Mouse (Mus musculus) ovary, adult 18-20 months (tissue): ENCODE data around the gene Abcb9.

ENCODE experiments used
- DNase-seq: peaks from one replicate; pipeline ENCODE4 v3.0.0; 2022; ENCODE audit warnings: low spot score, mixed read lengths

Abcb9 gene

GRCm38 (mm10) chr5:124095596-124096232 is at the start of gene Abcb9:
Gene Abcb9, minus strand, starts transcription at chr5:124095798.
- DNase-seq: peak; percentile 91

- DNase-seq: no peak
Observed at GRCm38 (mm10) chr5:124138066-124138465, 42.5 kb upstream of the Abcb9 start.

GRCm38 (mm10) chr5:124134261-124134660 is 38.7 kb upstream of the Abcb9 start:
- no peak for DNase-seq

- DNase-seq: no peak
Observed at GRCm38 (mm10) chr5:124125093-124125492, 29.5 kb upstream of the Abcb9 start.

- no peak for DNase-seq
Observed at GRCm38 (mm10) chr5:124122357-124122756, 26.8 kb upstream of the Abcb9 start.

- DNase-seq: no peak
Observed at GRCm38 (mm10) chr5:124119204-124119603, 23.6 kb upstream of the Abcb9 start.

- peak; percentile 41 for DNase-seq
Observed at GRCm38 (mm10) chr5:124115990-124116845, 20.6 kb upstream of the Abcb9 start, which contains the start of gene Arl6ip4. Gene Arl6ip4, plus strand, starts transcription at chr5:124116089.

GRCm38 (mm10) chr5:124115531-124115930 is 19.9 kb upstream of the Abcb9 start:
- DNase-seq: no peak

GRCm38 (mm10) chr5:124114276-124115025 is 18.9 kb upstream of the Abcb9 start:
- DNase-seq: no peak

- DNase-seq: peak; percentile 36
Observed at GRCm38 (mm10) chr5:124113030-124113429, 17.4 kb upstream of the Abcb9 start.

GRCm38 (mm10) chr5:124112531-124112930 is 16.9 kb upstream of the Abcb9 start:
- peak; percentile 30 for DNase-seq

GRCm38 (mm10) chr5:124111742-124112497 is 16.3 kb upstream of the Abcb9 start, which contains the start of gene Ogfod2:
Gene Ogfod2, plus strand, starts transcription at chr5:124112297.
- peak; percentile 92 for DNase-seq

- DNase-seq: no peak
Observed at GRCm38 (mm10) chr5:124111077-124111741, 15.6 kb upstream of the Abcb9 start.

GRCm38 (mm10) chr5:124103552-124103951 is 8.0 kb upstream of the Abcb9 start:
- no peak for DNase-seq

- DNase-seq: no peak
Observed at GRCm38 (mm10) chr5:124103020-124103419, 7.4 kb upstream of the Abcb9 start.

- no peak for DNase-seq
Observed at GRCm38 (mm10) chr5:124102326-124102725, 6.7 kb upstream of the Abcb9 start.

GRCm38 (mm10) chr5:124100128-124101044 is 4.8 kb upstream of the Abcb9 start:
- no peak for DNase-seq

GRCm38 (mm10) chr5:124098923-124099322 is 3.3 kb upstream of the Abcb9 start:
- no peak for DNase-seq

GRCm38 (mm10) chr5:124095077-124095581 is 469 bp downstream of the Abcb9 start:
- no peak for DNase-seq
